Mouse (Mus musculus) hindbrain, embryonic 10.5 days (tissue): ENCODE measurements around the gene Eif1. TPM values are rescaled to one million over a fixed set of nuclear protein-coding genes. Genes with fewer than 3 reads are reported as not detected.
A peak's percentile ranks its signal among the peaks of the same experiment; 100 is the strongest.
"Not testable (repeated sequence)": the region's sequence is repeated elsewhere in the genome, so short reads cannot be mapped to it uniquely, and the experiment has no call there.

Experiments used
- DNase-seq: peaks from one replicate; pipeline ENCODE4 v3.0.0-alpha.2; 2017; ENCODE audit warnings: low spot score
- H3K27ac ChIP-seq: fragments of 300-500 bp; sonication (generic); 2 replicates; pipeline ENCODE4 v1.5.1; 2016; ENCODE audit warnings: mild to moderate bottlenecking, moderate library complexity
- H3K27me3 ChIP-seq: fragments of 300-500 bp; sonication (generic); 2 replicates; pipeline ENCODE4 v1.6.1; 2016; ENCODE audit warnings: mild to moderate bottlenecking; ENCODE audit not compliant: poor library complexity, insufficient read depth, severe bottlenecking
- H3K36me3 ChIP-seq: fragments of 300-500 bp; sonication (generic); 2 replicates; pipeline ENCODE4 v1.6.1; 2016; ENCODE audit warnings: mild to moderate bottlenecking, moderate library complexity
- H3K4me1 ChIP-seq: fragments of 300-500 bp; sonication (generic); replicated peaks from 2 replicates; pipeline ENCODE4 v1.6.1; 2016; ENCODE audit warnings: mild to moderate bottlenecking
- H3K4me3 ChIP-seq: fragments of 300-500 bp; sonication (generic); 2 replicates; pipeline ENCODE4 v1.5.1; 2016; ENCODE audit warnings: mild to moderate bottlenecking, moderate library complexity
- H3K9me3 ChIP-seq: fragments of 300-500 bp; sonication (generic); 2 replicates; pipeline ENCODE4 v1.6.1; 2016; ENCODE audit warnings: mild to moderate bottlenecking, moderate library complexity
- WGBS: fragments of 180-500 bp; shearing (Covaris S2); methylation state at CpG from one replicate; pipeline ENCODE4 v1.1.7; 2016; 5-methylcytosine and 5-hydroxymethylcytosine counted together
- polyA plus RNA-seq: library from polyadenylated mRNA; unstranded; fragments of >200 nt; fragmentation: Nextera tagmentation; extraction: Ambion mirVana; gene quantifications from 2 replicates; pipeline ENCODE4 v1.2.1, GENCODE M21; 2016

Eif1 gene
- polyA plus RNA-seq, 1 experiment from 2014 or later, result 1,728 TPM

DNA sequence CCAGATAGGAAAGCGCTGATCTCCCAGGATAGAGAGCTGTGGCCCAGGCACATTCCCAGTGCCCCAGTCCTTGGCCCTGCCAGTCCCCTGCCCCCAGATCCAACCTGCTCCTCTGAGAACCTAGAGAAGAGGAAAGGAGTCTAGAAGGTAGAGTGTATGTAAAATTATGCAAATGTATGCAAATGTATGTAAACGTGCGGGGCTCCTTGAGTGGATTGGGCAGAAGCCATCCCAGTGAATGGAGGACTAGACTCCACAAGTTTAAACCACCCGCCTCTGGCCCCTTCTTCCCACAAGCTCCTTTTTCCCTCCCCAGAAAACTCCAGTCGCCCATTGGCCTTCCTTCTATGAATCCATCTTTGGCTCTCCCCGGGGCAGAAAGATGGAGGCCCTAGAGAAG is 26.8 kb upstream of the Eif1 start:
- Histone ChIP-seq H3K4me3 (no peak overlapping the region), H3K27me3 (no peaks in the 10 kb centered on the region), H3K36me3 (no peaks in the 10 kb centered on the region), H3K27ac (no peak overlapping the region), H3K9me3 (no peaks in the 10 kb centered on the region), H3K4me1 (peaks cover 30% of the 10 kb centered on the region)
- no peak for DNase-seq
- WGBS, result 55% methylated on average over 6 of the region's 6 CpGs

DNA sequence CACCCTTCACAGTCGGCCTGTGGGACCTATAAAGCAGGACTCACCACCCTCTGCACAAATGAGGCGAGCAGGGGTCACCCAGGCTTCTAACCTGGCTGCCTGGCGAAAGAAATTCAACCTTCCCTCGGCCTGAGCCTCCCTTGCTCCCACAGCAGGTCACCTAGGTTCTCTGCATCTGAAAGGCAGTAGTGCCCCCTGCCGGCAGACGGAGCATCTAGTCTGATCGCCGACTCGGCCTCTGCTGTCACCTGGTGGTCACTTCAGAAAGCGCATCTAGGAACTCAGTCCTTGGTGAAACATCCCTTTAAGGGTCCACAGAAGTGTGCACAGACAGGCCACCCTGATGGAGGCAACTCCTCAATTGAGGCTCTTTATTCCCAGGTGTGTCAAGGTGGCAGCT is 24.4 kb upstream of the Eif1 start:
- no peaks in the 10 kb centered on the region for H3K27me3 ChIP-seq
- H3K36me3 ChIP-seq, result no peaks in the 10 kb centered on the region
- no peak overlapping the region for H3K27ac ChIP-seq
- no peaks in the 10 kb centered on the region for H3K9me3 ChIP-seq
- peaks cover 28% of the 10 kb centered on the region for H3K4me1 ChIP-seq
- H3K4me3 ChIP-seq, result no peak overlapping the region
- 6% methylated on average over 10 of the region's 10 CpGs for WGBS
- peak; percentile 91 for DNase-seq

DNA sequence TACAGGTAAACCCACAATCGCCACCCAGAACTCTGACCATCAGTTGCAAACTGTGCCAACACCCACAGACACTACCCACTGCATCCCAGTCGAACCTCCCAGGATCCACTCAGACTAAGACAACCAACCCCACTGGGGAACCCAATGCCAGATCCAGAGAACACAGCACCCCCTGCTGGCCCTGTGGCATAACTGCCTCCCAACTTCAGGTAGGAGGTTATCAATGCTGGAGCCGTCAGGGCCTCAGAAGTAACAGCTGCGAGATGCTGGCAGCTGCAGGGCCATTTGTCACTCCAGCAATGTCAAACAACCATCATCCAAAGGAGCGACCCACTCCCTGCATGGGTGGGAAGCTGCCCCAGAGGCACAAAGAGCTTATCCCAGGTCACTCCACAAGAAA is 21.9 kb upstream of the Eif1 start:
- H3K27ac ChIP-seq, result no peak overlapping the region
- no peaks in the 10 kb centered on the region for H3K36me3 ChIP-seq
- H3K9me3 ChIP-seq, result no peaks in the 10 kb centered on the region
- no peaks in the 10 kb centered on the region for H3K27me3 ChIP-seq
- peaks cover 17% of the 10 kb centered on the region for H3K4me1 ChIP-seq
- peak overlapping the region; percentile 14 for H3K4me3 ChIP-seq
- WGBS, result 43% methylated on average over 5 of the region's 5 CpGs
- peak; percentile 29 for DNase-seq

DNA sequence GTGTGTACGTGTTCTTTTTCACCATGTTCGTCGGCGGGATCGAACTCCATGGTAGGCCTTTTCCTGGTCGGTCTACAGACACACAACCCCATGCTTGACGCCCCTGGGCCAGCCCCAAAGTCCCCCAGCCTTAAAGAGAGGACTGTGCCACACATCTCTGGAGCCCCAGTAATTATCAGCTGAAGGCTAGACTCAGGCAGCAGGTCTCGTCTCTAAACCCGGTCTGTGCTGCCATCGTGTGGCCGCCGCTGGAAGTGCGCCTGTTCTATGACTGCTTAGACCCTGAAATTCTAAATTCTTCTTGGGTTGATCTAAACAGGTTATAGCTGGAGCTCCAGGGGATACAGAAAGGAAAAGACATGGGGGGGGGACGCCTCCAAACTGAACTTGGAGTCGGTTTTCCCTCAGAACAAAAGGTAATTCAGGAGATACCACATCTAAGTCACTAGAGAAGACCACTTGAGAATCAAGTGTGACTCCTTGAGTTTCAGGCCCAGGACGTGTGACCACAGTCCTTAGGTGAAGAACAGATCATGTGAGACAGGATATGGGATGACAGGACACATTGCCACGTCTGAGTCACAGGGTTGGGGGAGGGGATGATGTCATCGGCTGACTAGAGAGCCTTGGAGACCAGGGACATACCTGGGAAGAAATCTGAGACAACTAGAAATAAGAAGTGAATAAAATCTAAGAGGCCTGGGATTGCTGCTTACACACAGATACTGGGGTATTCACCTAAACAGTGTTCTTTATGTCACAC is 21.2 kb upstream of the Eif1 start:
- peak overlapping the region; percentile 14 for H3K4me3 ChIP-seq
- WGBS, result 20% methylated on average over 18 of the region's 18 CpGs

DNA sequence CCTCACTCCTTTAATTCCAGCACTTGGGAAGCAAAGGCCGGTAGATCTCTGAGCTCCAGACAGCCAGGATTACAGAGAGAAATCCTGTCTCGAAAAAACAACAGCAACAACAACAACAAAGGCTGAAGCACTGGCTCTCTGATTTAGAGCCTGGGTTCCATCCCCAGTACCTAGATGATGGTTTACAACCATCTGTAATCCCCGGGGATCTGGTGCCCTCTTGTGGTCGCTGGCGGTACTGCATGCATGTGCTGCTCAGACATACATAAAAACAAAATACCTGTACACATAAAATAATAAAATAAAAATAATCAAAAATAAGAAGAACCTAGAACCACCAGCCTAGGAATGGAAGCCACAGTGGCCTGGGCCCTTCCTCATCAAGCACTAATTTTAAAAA is 19.4 kb upstream of the Eif1 start:
- WGBS, result 9% methylated on average over 5 of the region's 5 CpGs
- Histone ChIP-seq H3K27me3 (no peaks in the 10 kb centered on the region), H3K4me1 (peaks cover 8% of the 10 kb centered on the region; the same call in 1 of the 2 replicates), H3K27ac (no peak overlapping the region), H3K9me3 (no peaks in the 10 kb centered on the region), H3K36me3 (no peaks in the 10 kb centered on the region), H3K4me3 (no peak overlapping the region)
- DNase-seq, result peak; percentile 80

More for the DNA sequence above, 21.2 kb upstream of the Eif1 start:
- Histone ChIP-seq H3K4me1 (peaks cover 11% of the 10 kb centered on the region; the same call in 1 of the 2 replicates), H3K27ac (no peak overlapping the region), H3K9me3 (no peaks in the 10 kb centered on the region), H3K36me3 (no peaks in the 10 kb centered on the region), H3K27me3 (no peaks in the 10 kb centered on the region)
- peak; percentile 86 for DNase-seq

DNA sequence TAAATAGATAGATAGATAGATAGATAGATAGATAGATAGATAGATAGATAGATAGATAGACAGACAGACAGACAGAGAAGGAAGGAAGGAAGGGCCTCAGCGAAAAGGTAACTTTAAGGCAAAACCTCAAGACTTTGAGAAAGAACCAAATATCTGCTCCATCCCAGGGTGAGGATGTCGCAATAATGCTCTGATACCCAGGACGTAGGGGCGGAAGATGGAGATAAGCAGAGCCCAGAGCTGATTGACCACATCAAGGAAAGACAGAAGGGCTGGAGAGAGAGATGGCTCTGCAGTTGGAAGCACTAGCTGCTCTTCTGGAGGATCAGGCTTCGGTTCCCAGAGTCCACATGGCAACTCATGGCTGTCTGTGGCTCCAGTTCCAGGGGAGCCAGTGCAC is 18.4 kb upstream of the Eif1 start:
- Histone ChIP-seq H3K27ac (no peak overlapping the region), H3K4me1 (peaks cover 6% of the 10 kb centered on the region; the same call in 1 of the 2 replicates), H3K27me3 (no peaks in the 10 kb centered on the region), H3K36me3 (no peaks in the 10 kb centered on the region), H3K9me3 (no peaks in the 10 kb centered on the region), H3K4me3 (no peak overlapping the region)
- WGBS, result 89% methylated on average over 5 of the region's 5 CpGs
- DNase-seq, result no peak

DNA sequence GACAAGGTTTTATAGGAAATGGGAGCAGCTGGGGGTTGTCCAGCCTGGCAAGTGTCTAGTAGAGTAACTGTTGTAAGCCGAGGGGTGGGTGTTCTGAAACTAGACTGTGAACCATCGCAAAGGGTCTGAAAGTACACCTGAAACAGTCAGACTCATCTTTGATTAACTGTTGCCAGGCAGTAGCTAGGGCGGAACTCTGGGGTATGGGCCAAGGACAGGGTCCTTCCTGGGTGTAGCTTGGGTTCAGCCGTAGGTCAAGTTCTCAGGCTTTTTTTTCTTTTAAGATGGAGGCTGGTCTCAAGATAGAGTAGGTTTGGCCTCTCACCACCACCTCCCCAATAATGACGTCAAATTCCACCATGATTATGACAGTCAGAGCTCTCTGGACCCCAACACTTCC is 11.8 kb upstream of the Eif1 start:
- H3K4me1 ChIP-seq, result peaks cover 11% of the 10 kb centered on the region
- no peak overlapping the region for H3K27ac ChIP-seq
- H3K27me3 ChIP-seq, result no peaks in the 10 kb centered on the region
- no peak overlapping the region for H3K4me3 ChIP-seq
- H3K9me3 ChIP-seq, result no peaks in the 10 kb centered on the region
- no peaks in the 10 kb centered on the region for H3K36me3 ChIP-seq
- 89% methylated on average over 5 of the region's 5 CpGs for WGBS
- no peak for DNase-seq

DNA sequence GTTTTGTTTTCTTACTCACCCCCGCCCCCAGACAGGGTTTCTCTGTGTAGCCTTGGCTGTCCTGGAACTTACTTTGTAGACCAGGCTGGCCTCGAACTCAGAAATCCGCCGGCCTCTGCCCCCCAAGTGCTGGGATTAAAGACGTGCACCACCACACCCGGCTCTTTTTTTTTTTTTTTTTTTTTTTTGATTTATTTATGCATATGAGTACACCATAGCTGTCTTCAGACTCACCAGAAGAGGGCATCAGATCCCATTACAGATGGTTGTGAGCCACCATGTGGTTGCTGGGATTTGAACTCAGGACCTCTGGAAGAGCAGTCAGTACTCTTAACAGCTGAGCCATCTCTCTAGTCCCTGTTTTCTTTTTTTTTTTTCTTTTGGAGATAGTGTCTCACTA is 11.0 kb upstream of the Eif1 start:
- not testable (repeated sequence) for H3K27ac ChIP-seq, DNase-seq, H3K9me3 ChIP-seq, H3K27me3 ChIP-seq, H3K4me3 ChIP-seq, H3K36me3 ChIP-seq
- WGBS, result 94% methylated on average over 6 of the region's 6 CpGs
- peaks cover 11% of the 10 kb centered on the region for H3K4me1 ChIP-seq

DNA sequence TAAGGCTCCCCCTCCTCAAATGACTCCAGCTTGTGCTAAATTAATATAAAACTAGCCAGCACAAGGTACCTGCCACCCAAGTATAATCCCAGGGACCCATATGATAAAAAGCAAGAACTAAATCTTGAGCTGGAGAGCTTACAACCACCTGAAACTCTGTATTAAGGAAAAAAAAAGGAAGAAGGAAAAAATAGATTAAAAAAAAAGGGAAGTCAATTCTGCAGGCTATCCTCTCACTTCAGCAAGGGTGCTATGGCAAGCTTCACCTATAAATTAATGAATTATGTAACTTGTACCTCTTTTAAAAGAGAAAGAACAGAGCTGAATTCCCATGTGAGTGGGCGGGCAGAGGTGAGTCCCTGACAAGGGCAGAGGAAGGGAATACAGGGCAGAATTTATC is 8.0 kb upstream of the Eif1 start:
- WGBS, result 79% methylated on average over 1 of the region's 1 CpGs
- no peaks in the 10 kb centered on the region for H3K36me3 ChIP-seq
- no peak overlapping the region for H3K4me3 ChIP-seq
- H3K27me3 ChIP-seq, result no peaks in the 10 kb centered on the region
- no peak for DNase-seq
- H3K9me3 ChIP-seq, result no peaks in the 10 kb centered on the region
- H3K4me1 ChIP-seq, result peaks cover 25% of the 10 kb centered on the region
- no peak overlapping the region for H3K27ac ChIP-seq

DNA sequence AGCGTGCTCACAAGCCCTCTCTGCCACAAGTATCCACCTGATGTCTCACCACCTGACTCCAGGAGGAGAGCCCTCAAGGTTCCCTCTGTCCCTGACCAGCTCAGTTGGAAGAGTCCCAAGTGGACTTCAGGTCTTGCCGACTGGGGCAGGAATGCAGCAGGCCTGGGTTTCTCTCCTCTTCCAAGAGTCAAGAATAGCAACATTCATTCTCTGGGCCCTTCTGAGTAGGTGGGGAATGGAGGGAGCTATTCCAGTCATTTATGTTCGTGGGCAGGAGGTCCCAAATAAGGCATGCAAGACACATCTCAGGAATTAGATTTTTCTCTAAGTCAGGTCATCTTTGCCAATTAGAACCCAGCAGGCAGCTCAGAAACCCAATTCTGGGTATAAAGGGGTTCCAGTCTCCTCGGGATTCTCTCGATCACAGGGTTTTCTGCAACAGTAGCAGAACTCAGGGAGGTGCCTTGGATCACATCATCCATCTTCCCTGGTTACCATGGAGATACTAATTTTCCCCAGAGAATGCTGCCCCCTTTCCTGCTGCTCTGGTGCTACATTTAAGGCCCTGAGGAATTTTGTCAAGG is 7.5 kb upstream of the Eif1 start:
- DNase-seq, result no peak
- WGBS, result 33% methylated on average over 5 of the region's 5 CpGs
- Histone ChIP-seq H3K36me3 (no peaks in the 10 kb centered on the region), H3K4me1 (peaks cover 25% of the 10 kb centered on the region), H3K27ac (no peak overlapping the region), H3K4me3 (no peak overlapping the region), H3K9me3 (no peaks in the 10 kb centered on the region), H3K27me3 (no peaks in the 10 kb centered on the region)

DNA sequence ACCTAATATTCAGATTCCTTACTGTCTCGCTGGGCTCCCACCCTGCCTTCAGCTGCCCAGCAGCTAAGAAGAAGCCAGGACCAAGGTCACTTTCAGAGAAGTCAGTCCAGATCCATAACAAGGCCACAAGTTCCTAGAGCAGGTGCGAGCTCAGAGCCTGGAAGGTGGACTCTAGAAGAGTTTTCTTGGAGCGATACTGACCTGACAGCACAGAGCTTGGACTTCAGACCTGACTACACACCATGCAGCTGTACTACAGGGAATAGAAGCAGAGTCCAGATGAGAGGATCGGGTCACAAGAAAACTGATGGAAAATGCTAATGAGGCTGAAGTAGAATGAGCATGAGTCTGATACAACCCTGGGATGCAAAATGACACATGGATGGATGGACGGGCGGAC is 6.3 kb upstream of the Eif1 start:
- H3K27me3 ChIP-seq, result no peaks in the 10 kb centered on the region
- 90% methylated on average over 6 of the region's 6 CpGs for WGBS
- H3K4me1 ChIP-seq, result peaks cover 25% of the 10 kb centered on the region
- no peaks in the 10 kb centered on the region for H3K36me3 ChIP-seq
- H3K9me3 ChIP-seq, result no peaks in the 10 kb centered on the region
- no peak overlapping the region for H3K27ac ChIP-seq
- no peak overlapping the region for H3K4me3 ChIP-seq
- no peak for DNase-seq

DNA sequence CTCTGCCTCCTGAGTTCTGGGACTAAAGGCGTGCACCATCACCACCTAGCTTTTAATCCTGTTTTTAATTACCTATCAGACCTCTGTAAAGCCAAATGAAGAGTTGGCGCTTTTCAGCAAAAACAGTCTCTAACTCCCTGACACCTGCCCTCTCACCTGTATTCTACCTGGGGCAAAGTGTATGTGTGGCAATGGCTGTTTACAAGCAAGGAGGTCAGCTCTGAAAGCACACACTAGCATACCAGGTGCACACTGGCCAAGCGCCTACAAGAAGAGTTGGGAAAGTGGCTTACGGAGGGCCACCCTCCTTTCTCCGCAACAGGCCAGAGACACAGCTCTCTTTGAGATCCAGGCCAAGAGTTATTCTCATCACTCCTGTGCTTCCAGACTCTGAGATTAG is 4.2 kb upstream of the Eif1 start:
- H3K27ac ChIP-seq, result no peak overlapping the region
- no peak overlapping the region for H3K4me3 ChIP-seq
- H3K4me1 ChIP-seq, result peaks cover 29% of the 10 kb centered on the region
- H3K27me3 ChIP-seq, result no peaks in the 10 kb centered on the region
- peaks cover 2% of the 10 kb centered on the region; the same call in 1 of the 2 replicates for H3K36me3 ChIP-seq
- no peaks in the 10 kb centered on the region for H3K9me3 ChIP-seq
- 93% methylated on average over 5 of the region's 5 CpGs for WGBS
- DNase-seq, result no peak

DNA sequence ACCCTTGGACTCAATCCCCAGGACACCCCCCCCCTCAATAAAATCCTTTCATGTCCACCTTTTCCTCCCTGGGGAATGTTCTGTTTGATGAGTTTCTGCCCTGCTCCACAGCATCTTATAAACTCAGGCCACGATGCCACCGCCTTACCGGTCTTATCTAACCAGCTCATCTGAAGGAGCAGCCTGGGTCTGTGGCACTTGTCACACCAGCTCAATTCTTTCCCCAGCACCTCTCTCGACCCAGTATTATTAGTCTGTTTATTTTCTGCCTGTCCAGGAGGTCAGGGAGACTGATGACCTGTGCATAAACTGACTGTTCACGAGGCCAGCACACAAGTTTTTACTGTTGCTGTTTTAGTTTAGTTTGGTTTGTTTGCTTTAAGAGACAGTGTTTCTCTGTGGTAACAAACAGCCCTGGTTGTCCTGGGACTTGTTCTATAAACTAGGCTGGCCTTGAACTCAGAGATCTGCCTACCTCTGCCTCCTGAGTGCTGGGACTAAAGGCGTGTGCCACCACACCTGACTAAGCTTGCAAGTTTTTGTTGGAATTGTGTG is 1.8 kb upstream of the Eif1 start:
- Histone ChIP-seq H3K27me3 (no peaks in the 10 kb centered on the region), H3K27ac (no peak overlapping the region), H3K4me3 (no peak overlapping the region), H3K9me3 (no peaks in the 10 kb centered on the region), H3K4me1 (peaks cover 23% of the 10 kb centered on the region), H3K36me3 (peaks cover 25% of the 10 kb centered on the region)
- WGBS, result 79% methylated on average over 6 of the region's 6 CpGs
- no peak for DNase-seq
